Mouse (Mus musculus) telencephalon, adult 2 months (tissue): ENCODE results near the gene Tmem98.

ENCODE experiments used
- DNase-seq: peaks from one replicate; pipeline ENCODE4 v3.0.0-alpha.2; 2011; ENCODE audit warnings: low read depth, low spot score

Gene Tmem98

DNA sequence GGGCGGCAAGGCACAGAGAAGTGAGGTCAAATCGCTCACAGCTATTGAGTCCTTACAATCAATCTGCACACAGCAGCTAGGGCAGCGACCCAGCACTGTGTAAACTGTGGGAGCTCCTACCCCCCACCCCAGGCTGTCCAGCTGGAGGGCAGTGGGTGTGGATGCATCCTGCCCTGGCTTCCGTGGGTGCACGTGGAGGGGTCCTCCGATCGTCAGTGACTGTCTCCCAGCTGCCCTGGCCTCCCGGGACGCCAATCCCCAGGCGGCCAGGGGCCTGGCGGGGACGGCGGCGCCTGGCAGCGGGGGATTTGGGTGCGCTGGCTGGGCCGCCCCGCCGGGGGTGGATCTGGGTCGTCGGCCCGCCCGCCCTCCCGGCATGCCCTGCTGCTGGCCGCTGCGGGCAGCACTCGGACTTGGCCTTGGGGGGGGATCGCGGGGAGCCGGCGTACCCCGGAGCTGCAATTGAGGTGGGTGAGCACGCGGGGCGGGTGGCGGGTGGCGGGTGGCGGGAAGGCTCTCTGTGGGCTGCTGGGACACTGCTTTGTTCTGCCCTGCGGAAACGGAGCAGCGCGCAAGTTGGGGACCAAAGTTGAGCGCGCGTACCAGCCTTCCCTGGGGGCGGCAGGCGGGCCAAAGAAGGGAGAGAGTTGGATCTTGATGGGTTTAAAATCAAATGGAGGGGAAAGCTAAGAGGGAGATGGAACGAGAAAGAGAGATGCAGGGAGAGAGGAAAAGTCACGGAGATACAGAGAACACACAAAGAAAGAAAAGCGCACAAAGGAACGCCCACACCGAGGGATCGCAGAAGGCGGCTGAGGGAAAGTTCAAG lies at the start of gene Tmem98:
Tmem98 (plus strand) TSS at position 183 of the 829 bp plus-strand sequence.
- DNase-seq = peak; percentile 41

DNA sequence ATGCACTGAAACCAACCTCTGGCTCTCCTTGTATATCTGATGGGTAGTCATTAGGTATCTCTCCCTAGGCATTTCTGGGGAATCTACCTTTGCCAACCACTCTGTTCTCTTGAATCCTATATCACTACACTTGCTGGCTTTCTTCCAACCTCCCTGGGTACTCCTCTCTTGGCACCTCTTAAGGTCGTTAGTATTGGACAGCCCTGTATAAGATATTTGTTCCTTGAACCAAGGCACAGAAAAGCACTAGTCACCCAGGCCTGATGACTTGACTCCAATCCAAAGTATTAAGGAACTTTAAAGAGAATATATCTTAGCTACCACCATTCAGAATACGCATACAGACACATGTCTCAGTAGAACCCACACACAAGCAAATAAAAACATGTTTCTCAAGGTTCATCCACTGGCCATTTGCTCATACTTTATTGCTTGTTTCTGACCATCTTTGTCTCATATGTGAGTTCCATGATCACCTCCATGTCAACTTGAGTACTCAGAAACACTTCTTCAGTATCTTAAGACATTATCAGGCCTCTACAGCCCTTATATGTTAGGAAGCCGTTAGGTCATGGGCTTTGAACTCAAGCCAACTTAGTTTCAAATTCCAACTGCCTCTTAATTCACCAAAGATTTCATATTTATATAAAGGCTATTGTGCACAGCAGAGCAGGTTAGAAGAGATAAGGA lies 48.5 kb upstream of the Tmem98 start:
- no peak for DNase-seq

DNA sequence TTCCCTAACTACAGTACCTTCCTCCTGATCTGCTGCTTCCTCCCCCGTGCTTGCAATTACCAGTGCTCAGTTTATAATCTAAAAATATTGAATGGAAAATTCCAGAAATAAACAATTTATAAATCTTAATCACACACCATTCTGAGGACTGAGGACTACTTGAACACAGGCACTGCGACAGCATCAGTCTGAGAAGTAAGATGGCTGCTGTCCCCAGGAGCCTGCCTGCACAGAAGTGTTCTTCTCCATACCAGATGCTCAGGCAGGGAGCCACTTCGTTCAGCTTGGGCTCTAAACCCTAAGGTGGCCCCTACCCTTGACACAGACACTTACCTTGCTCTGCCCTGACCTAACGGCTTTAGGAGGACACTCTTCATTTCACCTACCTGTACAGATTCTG lies 47.9 kb upstream of the Tmem98 start:
- no peak for DNase-seq

DNA sequence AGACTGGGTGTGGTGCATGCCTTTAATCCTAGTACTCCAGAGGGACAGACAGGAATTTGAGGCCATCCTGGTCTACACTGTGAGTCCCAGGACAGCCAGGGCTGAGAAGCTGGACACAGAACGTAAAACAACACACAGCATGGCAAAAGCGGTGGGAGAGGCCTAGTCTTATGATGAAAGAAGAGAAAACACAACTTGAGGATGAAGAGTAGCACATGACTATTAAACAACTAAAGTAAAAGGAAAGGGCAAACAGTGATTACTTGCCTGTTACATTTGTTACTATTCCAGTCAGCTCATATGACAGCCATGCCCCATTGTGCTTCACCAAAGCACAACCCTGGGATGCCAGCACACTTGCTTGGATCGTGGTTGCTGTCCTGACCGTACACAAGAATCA lies 43.9 kb upstream of the Tmem98 start:
- DNase-seq = no peak

DNA sequence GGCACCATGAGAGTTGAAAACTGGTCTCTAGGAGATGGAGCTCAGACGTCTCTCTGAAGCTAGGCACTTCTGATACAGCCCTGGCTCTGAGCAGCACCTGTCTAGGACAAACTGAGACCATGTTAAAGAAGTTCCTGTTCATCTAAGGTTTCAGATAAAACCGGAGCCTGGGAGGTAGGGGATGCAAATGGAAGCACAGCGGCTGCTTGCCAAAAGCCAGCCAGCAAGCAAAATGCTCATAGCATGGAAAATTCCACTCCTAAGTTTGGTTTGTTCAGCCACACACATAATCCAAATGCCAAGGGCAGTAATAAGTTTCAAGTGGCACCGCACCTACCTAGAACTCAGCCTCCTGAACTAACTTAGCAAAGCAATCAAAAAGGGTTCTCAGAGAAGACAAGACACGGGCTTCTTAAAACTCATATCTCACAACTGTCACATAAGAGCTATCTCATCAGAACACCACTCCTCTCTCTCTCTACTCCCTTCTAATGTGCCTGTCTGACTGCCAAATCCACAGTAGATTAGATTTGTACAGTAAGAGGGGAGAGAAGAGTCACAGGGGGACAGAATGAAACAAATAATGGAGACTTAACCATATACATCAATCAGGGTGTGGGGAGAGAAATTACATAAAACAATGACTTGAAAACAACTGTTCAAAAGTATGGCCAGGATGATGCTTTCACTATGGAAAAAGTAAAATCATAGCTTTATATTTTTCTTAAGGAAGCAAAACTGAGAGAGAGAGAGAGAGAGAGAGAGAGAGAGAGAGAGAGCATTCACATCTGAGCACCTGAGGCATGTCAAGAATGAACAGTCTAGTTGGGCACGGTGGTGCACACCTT lies 43.3 kb upstream of the Tmem98 start:
- DNase-seq = no peak

DNA sequence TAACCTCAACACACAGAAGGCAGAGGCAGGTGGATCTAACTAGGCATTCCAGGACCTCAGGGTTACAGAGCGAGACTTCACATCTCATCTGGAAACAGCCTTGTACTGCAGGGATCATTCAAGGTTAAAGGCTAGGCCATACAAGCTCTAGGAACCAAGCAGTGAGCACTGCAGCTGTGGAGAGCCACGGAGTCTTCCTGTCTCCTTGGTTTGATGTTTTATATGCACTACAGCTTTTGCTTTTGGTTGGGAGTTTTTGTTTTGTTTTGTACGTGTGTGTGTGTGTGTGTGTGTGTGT lies 42.7 kb upstream of the Tmem98 start:
- DNase-seq = no peak

DNA sequence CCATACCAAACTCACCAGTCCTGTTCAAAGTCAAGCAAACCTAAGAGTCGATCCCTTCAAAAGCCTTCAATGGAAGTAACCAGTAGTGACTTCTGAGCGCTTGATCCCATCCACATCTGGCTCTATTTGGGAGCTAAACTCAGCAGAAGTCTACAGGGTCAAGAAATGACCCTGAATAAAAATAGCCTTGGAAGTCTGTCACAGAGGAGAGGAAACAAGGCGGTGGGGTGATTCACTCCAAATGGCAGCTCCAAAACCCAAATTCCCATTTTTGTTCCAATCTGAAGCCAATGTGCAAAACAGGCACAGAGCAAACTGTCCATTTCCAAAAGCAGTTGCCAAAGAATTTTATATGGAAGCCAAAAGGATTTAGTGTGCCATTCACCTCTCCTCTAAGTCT lies 38.8 kb upstream of the Tmem98 start:
- DNase-seq = no peak

DNA sequence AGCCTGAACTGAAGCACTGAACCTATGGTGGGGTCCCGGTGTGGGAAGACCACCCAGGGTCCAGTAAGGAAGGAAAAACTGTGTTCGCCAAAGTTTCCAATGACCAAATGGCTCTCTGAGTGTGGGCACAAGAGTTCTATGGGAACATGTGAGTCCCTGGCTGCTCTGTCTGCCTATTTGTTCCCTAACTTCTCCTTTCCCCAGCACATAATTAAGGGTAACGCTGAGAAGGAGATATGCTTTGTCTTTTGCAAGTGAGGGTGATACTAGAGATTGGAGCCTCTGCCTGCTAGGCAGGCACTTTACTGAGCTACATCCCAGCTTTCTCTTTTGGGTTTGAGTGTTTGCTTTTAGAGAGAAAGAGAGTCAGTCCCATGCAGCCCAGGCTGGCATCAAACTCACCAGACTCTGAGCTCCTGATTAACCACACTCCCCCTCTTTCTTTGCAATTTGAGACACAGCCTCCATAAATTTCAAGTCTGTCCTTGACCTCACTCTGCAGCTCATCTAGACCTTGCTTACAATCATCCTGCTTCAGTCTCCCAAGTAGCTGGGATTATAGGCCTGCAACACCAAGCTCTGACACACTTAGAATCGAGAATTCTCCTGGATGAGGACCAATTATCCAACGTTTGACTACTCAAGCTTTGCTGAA lies 38.3 kb upstream of the Tmem98 start:
- no peak for DNase-seq

DNA sequence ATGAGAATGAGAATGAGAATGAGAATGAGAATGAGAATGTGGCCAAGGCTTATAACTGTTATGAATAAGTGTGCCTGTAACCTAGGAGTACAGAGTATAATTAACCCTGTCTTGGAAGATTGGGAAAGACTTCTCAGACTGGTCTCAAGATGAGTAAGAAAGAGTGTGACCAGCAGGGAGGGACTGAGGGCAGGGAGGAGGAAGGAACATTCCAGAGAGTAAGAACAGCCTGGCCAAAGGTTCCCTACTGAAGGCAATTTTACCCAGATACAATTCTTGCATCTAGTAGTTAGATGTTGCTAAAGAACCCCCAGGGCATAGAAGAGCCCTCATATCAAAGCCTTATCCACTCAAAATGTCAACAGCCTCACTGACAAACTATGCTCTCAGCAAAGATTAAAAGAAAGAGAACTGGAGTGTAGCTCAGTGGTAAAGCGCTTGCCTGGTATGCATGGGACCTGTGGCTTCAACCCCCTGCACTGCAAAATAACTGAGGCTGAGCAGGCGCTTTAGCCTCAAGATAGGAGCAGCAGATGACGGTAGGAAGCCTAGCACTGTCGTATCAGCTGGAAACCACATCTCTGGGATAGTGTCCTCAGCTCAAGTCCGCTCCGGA lies 37.3 kb upstream of the Tmem98 start:
- DNase-seq = no peak

DNA sequence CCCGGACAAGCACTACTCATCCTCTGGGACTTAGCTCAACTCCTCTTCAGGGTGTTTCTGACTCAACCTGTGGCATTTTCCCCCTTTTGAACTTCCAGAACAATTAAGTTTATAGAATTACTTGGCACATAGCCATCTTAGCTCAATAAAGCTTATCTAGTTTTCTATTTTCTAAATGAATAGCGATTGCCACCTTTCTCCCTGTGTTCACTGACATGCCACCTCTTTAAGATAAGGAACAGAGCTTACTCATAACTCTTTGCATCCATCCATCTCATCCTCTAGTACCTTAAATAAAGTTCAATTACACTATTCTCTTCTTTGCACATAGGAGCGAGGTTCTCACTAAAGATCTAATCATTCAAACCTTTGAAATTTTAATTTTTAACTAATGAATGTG lies 34.4 kb upstream of the Tmem98 start:
- DNase-seq = no peak

DNA sequence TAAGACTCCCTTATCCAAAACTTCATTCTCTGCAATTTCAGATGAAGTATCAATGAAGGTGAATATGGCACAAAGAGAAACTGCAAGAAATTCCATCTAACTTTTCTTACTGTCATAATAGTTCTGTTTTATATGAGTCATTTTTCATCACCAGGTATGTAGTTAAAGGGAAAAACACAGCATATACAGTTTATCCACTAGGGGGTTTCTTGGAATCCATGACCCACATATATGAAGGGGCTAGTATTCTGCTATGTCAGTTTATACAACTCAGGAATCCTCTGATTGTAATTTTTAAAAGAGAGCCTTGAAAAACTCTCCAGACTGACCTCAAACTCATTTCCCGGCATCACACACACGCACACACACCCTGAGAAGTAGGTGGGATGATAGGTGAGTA lies 32.3 kb upstream of the Tmem98 start:
- DNase-seq = no peak

DNA sequence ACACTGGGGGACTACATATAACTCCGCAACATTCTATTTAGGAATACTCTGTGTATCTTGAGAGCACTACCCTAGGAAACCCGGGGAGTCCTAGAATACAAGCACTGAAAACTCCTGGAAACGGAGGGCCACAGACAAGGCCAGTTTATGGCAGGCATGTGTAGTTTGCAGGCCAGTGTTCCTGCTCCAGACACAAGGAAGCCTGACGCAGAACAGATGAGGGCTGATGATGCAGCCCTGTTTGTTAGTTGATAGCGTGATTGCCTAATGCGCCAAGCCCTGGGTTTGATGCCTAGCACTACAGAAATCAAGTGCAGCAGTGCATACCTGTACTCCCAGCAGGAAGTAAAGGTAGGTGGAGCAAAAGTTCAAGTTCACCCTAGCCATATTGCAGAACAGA lies 31.8 kb upstream of the Tmem98 start:
- DNase-seq = no peak

DNA sequence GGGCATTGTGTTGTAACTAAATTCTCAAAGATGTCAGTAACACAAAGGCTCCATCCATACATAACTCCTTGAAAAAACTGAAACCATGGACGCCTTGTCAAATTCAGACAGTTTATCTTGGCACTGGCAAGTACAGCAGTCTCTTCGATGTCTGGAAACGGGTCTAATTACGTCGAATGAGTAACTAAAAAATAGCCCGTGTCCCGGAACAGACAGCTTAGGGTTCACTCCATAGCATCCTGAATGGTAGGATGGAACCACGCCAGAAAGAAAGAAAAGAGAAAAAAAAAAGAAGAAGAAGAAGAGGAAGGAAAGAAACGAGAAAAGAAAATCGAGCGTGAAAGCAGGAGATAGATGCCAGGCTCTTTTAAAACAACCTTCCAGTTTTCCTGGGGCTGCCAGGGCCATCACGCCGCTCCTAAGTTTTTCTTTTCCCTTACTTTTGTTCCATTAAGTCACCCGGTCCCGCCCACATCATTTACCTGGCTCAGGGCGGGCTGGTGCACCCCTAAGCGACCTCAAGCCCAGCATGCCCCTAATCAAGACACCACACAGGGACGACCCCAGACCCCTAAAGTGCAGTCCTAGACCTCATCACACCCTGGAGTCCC lies 31.0 kb upstream of the Tmem98 start:
- DNase-seq = no peak

DNA sequence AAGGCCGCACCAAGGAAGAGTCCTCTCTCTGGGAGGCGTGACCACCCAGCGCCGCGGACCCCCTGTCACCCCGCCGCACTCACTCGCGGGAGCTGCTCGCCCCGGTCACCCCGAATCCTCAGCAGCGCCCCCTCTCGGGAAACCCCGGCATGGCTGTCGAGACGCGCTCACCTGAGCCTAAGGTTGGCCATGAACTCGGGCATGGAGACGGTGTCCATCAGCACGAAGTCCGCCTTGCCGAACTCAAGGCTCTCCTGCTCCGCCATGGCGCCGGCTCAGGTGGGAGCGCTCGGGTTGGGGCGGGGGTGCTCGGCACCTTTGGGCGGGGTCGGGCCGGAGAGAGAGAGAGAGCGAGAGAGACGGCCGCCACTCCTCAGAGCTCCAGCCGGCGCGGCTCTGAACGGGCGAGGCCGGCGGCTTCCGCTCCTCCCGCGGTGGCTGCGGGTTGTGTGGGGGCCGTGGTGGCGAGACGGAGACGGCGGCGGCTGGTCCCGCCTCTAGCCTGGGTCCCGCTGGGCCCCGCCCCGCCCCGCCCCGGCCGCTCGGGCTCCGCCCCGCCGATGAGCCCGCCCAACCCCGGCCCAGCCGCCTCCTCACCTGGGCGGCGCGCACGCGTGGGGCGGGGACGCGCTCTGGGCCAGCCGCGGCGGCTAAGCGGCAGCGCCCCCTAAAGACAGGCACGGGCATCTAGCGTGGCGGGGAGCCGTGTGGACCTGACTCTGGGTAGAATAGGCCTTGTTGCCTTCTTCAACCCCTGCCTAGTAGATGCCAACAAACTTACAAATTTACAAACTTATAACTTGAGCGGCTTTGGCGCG lies 30.2 kb upstream of the Tmem98 start, which contains the start of gene Myo1d:
Myo1d (minus strand) TSS at position 499 of the 818 bp plus-strand sequence.
- DNase-seq = peak; percentile 62

DNA sequence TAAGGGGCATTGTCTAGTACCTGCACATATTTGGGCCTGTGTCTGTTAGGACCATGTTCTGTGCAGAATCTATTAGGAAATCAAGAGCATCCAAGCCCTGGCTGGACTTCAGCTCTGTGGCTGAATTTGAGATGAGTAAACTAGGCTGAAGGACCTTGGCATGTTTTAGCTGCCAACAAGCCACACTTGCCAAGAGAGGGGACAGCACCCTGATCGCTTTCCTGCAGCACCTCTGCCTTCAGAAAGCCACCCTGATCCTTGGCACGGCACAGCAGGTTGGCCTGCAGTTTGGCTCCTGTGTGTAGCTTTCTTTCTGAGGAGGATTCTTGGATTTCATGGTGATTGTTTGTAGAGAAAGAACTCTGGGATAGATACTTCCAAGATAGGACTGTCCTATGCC lies 28.4 kb upstream of the Tmem98 start:
- DNase-seq = no peak

DNA sequence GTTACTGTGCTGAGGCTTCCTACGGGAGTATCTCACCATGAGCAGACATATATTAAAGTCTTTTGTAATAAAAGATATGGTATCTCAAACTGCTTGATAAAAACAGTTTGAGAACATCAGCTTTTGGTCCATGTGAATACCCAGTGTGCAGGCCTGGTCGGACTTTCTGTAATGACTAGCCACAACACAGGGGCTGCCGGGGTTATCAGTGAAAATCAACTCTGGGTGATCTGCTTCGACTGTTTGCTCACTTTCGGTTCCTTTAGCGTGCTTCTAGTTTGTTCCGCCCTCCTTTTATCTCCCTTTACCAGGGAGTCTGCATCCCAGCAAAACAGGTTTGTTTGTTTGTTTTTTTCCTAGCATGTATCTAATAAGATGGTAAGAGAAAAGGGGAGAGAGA lies 26.5 kb upstream of the Tmem98 start:
- DNase-seq = no peak

DNA sequence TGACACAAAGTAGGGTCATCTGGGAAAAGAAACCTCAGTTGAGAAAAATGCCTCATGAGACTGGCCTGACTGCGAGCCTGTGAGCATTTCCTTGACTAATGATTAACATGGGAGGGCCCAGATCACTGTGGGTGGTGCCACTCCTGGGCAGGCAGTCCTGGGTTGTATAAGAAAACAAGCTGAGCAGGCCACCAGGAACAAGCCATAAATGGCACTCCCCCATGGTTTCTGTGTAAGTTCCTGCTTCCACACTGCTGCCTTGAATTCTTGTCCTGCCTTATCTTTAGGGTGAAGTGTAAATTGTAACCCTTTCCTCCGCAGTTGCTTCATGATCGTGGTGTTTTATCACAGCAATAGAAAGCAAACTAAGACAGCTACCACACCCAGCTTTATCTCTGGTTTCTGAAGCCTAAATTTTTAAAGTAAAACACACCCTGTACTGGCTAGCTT lies 25.7 kb upstream of the Tmem98 start:
- no peak for DNase-seq

DNA sequence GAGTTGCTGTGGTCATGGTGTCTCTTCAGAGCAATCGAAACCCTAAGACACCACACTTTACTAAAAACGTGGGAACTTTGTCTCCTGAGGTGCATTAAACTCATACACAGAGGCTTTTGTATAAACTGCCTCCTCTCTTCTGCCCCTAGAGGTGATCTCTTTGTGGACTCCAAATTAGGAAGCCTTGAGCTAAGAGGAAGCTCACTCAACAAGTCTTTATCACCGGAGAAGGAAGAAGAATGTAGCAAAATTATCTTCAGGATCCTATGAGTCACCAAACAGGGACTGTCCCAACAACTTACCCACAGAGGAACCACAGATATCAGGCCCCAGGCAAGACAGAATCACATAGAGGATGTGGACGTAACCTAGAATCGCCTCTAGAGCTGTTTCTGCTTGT lies 24.3 kb upstream of the Tmem98 start:
- DNase-seq = no peak

DNA sequence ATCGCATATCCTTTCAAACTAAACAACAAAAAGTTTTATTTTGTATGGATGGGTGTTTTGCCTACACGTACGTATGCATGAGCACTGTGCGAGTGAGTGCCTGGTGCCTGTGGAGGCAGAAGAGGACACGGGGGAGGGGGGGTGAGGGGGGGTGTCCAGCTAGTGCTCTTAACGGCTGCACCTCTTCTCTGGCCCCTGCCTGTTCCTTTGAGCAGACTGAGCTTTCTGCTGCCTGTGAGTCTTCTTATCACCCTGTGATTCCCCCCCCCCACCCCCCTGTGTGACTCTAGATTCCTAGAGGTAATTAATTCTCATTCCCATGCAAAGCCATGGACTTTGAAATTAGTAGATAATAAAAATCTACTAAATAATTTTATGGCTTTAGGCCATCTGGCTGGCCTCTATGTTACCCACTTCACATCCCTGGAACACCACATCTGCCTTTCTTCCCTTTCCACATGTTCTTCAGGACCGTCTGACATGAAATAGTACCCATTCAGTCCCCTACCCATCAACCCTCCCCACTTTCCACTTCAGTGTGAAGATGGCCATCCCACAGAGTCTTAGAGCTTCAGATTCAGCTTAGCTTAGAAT lies 20.2 kb upstream of the Tmem98 start:
- no peak for DNase-seq

DNA sequence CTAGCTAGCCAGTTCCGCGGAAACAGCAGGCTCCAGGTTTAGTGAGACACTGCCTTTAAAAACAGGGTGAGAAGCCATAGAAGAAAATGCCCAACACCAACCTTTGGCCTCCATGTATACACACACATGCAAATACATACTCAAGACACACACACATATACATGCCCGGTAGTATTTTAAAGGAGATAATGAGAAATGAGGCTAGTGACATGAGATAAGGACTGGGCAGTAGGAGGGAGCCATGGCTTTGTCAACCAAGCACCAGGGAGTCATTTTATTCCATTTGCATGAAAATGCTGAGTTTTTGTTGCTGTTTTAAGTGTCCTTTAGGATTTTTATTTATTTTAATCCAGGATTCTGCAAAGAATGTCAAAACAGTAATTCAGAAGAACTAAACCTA lies 19.6 kb upstream of the Tmem98 start:
- no peak for DNase-seq
